Mouse (Mus musculus): ENCODE measurements at regions not wholly inside any gene's neighbourhood (a gene's known extent, or its start where the extent isn't known, plus 50 kb on each side); places are given as distances from the start of the nearest gene placed in this dataset.

DNA sequence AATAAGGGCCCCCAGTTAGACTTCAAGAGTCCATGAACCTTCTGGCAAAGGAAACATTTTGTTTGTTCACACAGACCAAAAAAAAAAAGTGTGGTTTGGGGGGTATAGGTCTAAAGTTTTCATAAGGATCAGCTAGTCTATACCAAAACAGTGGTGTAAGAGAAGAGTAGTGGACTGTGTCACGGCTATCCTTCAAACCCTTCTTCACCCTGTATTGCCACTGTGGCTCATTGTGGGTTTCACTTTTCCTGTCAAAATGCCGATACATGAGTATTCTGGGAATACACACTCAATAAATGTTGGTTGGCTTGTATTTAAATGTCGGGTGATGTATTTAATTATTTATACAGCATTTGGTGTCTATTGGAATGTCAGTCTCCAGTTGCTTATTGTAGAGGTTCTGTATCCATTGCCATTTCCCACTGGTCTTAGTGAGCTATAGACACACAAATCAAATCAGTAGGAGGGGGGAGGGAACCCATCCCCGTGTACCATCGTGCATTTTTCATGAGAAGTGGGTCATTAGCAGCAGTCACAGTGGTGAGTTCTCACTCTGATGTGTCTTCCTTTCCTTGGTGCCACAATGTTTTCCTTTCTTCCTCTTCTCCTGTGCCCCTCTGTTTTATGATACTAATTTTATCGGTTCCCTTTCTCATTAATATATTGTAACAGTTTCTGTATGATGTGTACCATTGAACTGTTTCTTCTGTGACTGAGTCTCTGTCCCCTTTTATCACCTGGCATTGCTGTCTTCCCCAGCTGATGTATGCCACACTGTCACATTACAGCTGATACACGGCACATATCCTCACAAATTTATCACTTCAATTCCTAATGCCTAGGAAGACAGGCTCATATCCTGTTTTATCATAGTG, 187.8 kb upstream of the Tsc22d2 start:
- Histone ChIP-seq H3K4me1 (replicated peaks; ENCODE audit: control insufficient read depth, insufficient read depth, low read length) (no peaks in the 10 kb centered on the region), H3K9ac (no peak overlapping the region), H3K36me3 (replicated peaks; ENCODE audit: control insufficient read depth, insufficient read depth) (no peaks in the 10 kb centered on the region), H3K4me2 (replicated peaks) (no peak overlapping the region), H3K4me3 (replicated peaks; ENCODE audit: low read length) (no peak overlapping the region), H3K27ac (no peak overlapping the region), H3K9me3 (ENCODE audit: control insufficient read depth, low read length) (no peaks in the 10 kb centered on the region), H3K27me3 (ENCODE audit: control insufficient read depth, insufficient read depth, low read length) (no peaks in the 10 kb centered on the region)
- ATAC-seq (ENCODE audit: low FRiP score) = 0 out of 2 replicates have a peak, but pooled peaks have one; percentile 37
- 62% methylated on average over 7 of the region's 7 CpGs for WGBS
- DNase-seq (ENCODE audit: low spot score) = no peak

DNA sequence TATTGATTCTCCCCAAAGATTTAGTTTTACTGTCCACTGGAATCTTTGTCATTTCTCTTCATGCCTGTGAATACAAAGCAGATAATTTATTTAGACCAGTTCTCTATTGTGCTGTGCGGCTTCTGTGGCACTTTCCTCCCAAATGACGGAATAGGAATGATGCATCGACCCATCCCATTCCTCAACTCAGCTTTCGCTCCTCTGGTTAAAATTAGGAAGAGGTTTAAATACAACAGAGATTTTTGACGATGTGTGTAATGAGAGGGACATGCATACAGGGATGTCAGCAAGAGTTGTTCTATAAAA, 187.2 kb upstream of the Tsc22d2 start:
- Histone ChIP-seq H3K4me1 (replicated peaks; ENCODE audit: control insufficient read depth, insufficient read depth, low read length) (no peaks in the 10 kb centered on the region), H3K27ac (no peak overlapping the region), H3K4me2 (replicated peaks) (no peak overlapping the region), H3K27me3 (ENCODE audit: control insufficient read depth, insufficient read depth, low read length) (no peaks in the 10 kb centered on the region), H3K36me3 (replicated peaks; ENCODE audit: control insufficient read depth, insufficient read depth) (no peaks in the 10 kb centered on the region), H3K9me3 (ENCODE audit: control insufficient read depth, low read length) (no peaks in the 10 kb centered on the region), H3K4me3 (replicated peaks; ENCODE audit: low read length) (no peak overlapping the region), H3K9ac (no peak overlapping the region)
- WGBS = 71% methylated on average over 5 of the region's 5 CpGs
- DNase-seq (ENCODE audit: low spot score) = no peak
- ATAC-seq (ENCODE audit: low FRiP score) = no peak

DNA sequence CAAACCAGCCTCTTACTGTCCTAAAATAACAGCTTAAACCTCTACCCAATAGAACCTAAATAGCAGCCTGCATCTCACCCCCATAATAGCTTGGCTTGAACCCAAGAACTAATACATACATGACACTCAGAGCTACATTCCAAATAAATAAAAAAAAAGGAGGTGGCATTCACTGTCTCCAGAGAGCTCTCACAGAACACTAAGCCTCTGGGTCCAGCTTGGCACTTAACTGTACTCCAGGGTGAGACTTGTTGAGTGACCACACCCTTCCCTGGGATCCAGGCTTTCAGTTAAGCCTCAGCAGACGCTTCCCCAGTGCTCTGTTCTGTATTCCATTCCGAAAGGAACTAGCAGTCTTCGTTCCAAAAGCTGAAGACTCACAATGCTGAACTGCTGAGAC, 186.3 kb upstream of the Tsc22d2 start:
- no peak for ATAC-seq (ENCODE audit: low FRiP score)
- no peak overlapping the region for H3K4me3 ChIP-seq (replicated peaks; ENCODE audit: low read length)
- H3K27me3 ChIP-seq (ENCODE audit: control insufficient read depth, insufficient read depth, low read length) = no peaks in the 10 kb centered on the region
- no peak overlapping the region for H3K27ac ChIP-seq
- no peak overlapping the region for H3K4me2 ChIP-seq (replicated peaks)
- no peaks in the 10 kb centered on the region for H3K36me3 ChIP-seq (replicated peaks; ENCODE audit: control insufficient read depth, insufficient read depth)
- H3K4me1 ChIP-seq (replicated peaks; ENCODE audit: control insufficient read depth, insufficient read depth, low read length) = no peaks in the 10 kb centered on the region
- WGBS = 76% methylated on average over 3 of the region's 3 CpGs
- H3K9me3 ChIP-seq (ENCODE audit: control insufficient read depth, low read length) = no peaks in the 10 kb centered on the region
- no peak for DNase-seq (ENCODE audit: low spot score)
- no peak overlapping the region for H3K9ac ChIP-seq

GRCm38 (mm10) chr3:58231746-58232145, 182.8 kb upstream of the Tsc22d2 start:
- no peak overlapping the region for H3K9ac ChIP-seq
- DNase-seq (ENCODE audit: low spot score) (no peak), ATAC-seq (ENCODE audit: low FRiP score) (no peak)
- H3K4me3 ChIP-seq (replicated peaks; ENCODE audit: low read length) = no peak overlapping the region
- H3K27ac ChIP-seq = no peak overlapping the region
- no peaks in the 10 kb centered on the region for H3K27me3 ChIP-seq (ENCODE audit: control insufficient read depth, insufficient read depth, low read length)
- no peaks in the 10 kb centered on the region for H3K4me1 ChIP-seq (replicated peaks; ENCODE audit: control insufficient read depth, insufficient read depth, low read length)
- WGBS = 64% methylated on average over 2 of the region's 2 CpGs
- no peaks in the 10 kb centered on the region for H3K36me3 ChIP-seq (replicated peaks; ENCODE audit: control insufficient read depth, insufficient read depth)
- H3K4me2 ChIP-seq (replicated peaks) = no peak overlapping the region
- H3K9me3 ChIP-seq (ENCODE audit: control insufficient read depth, low read length) = no peaks in the 10 kb centered on the region

GRCm38 (mm10) chr3:58233296-58233695, 181.2 kb upstream of the Tsc22d2 start:
- ATAC-seq (ENCODE audit: low FRiP score) = no peak
- no peaks in the 10 kb centered on the region for H3K27me3 ChIP-seq (ENCODE audit: control insufficient read depth, insufficient read depth, low read length)
- no peaks in the 10 kb centered on the region for H3K9me3 ChIP-seq (ENCODE audit: control insufficient read depth, low read length)
- no peak for DNase-seq (ENCODE audit: low spot score)
- no peaks in the 10 kb centered on the region for H3K4me1 ChIP-seq (replicated peaks; ENCODE audit: control insufficient read depth, insufficient read depth, low read length)
- H3K4me3 ChIP-seq (replicated peaks; ENCODE audit: low read length) = no peak overlapping the region
- 62% methylated on average over 2 of the region's 2 CpGs for WGBS
- no peak overlapping the region for H3K9ac ChIP-seq
- H3K4me2 ChIP-seq (replicated peaks) = no peak overlapping the region
- no peaks in the 10 kb centered on the region for H3K36me3 ChIP-seq (replicated peaks; ENCODE audit: control insufficient read depth, insufficient read depth)
- H3K27ac ChIP-seq = no peak overlapping the region

DNA sequence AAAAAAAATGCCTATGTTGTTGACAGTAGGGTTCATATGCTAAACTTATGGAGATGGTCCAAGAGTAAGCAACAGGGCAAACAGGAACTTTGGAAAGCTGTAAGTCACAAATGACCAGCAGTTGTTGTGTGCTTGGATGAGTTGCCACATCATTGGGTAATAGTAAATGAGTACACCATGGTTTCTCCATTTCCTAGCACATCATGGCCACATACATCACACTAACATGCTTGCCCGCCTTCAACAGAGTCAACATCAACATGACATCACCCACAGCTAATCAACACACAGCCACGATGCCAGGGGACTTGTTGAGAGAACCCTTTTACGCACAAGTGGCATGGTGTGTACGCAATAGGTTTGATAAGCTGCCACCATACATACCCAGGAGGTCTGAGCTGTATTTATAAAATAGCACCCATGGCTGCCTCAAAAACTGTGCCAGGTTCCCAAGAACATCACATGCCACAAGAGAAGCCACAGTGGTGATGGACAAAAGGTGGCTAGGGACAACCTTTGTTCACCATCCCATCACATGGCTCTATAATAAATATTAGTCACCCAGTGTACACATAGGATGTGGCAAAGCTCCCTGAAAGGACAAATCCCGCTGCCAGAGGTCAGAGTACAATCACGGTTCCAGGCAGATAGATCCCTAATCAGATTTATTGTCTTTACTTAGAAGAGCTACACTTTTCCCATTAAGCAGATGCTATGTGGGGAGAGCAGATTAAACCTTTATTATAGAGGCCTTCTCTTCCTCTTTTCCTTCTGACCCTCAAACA, 179.5 kb upstream of the Tsc22d2 start:
- ATAC-seq (ENCODE audit: low FRiP score) = no peak
- H3K4me3 ChIP-seq (replicated peaks; ENCODE audit: low read length) = no peak overlapping the region
- no peaks in the 10 kb centered on the region for H3K27me3 ChIP-seq (ENCODE audit: control insufficient read depth, insufficient read depth, low read length)
- no peak overlapping the region for H3K27ac ChIP-seq
- WGBS = 90% methylated on average over 6 of the region's 6 CpGs
- no peaks in the 10 kb centered on the region for H3K9me3 ChIP-seq (ENCODE audit: control insufficient read depth, low read length)
- no peaks in the 10 kb centered on the region for H3K4me1 ChIP-seq (replicated peaks; ENCODE audit: control insufficient read depth, insufficient read depth, low read length)
- no peak overlapping the region for H3K9ac ChIP-seq
- H3K36me3 ChIP-seq (replicated peaks; ENCODE audit: control insufficient read depth, insufficient read depth) = no peaks in the 10 kb centered on the region
- no peak for DNase-seq (ENCODE audit: low spot score)
- no peak overlapping the region for H3K4me2 ChIP-seq (replicated peaks)

GRCm38 (mm10) chr3:58238111-58238510, 176.4 kb upstream of the Tsc22d2 start:
- no peak overlapping the region for H3K4me3 ChIP-seq (replicated peaks; ENCODE audit: low read length)
- H3K9ac ChIP-seq = no peak overlapping the region
- H3K9me3 ChIP-seq (ENCODE audit: control insufficient read depth, low read length) = no peaks in the 10 kb centered on the region
- H3K4me1 ChIP-seq (replicated peaks; ENCODE audit: control insufficient read depth, insufficient read depth, low read length) = no peaks in the 10 kb centered on the region
- H3K4me2 ChIP-seq (replicated peaks) = no peak overlapping the region
- H3K36me3 ChIP-seq (replicated peaks; ENCODE audit: control insufficient read depth, insufficient read depth) = no peaks in the 10 kb centered on the region
- DNase-seq (ENCODE audit: low spot score) = no peak
- H3K27ac ChIP-seq = no peak overlapping the region
- ATAC-seq (ENCODE audit: low FRiP score) = no peak
- no peaks in the 10 kb centered on the region for H3K27me3 ChIP-seq (ENCODE audit: control insufficient read depth, insufficient read depth, low read length)

DNA sequence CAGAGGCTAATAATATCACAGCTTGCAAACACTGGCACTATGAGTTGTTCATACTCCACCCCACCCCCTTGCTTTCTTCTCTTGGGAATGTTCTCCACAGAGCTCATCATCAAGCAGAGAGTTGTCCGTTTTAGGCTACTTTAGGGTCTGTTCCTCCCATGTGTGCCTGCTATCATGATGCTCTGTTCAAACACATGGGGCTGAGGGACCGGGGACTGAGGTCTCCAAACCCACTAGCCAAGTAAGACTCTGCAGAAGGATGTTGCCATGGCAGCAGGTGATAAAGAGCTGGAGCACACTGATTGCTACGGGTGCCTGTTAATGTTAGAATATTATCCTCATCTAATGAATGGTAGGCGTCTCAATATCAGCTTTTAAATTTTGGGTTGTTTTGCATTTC, 173.7 kb upstream of the Tsc22d2 start:
- Histone ChIP-seq H3K9ac (no peak overlapping the region), H3K27me3 (ENCODE audit: control insufficient read depth, insufficient read depth, low read length) (no peaks in the 10 kb centered on the region), H3K27ac (no peak overlapping the region), H3K4me3 (replicated peaks; ENCODE audit: low read length) (no peak overlapping the region), H3K36me3 (replicated peaks; ENCODE audit: control insufficient read depth, insufficient read depth) (no peaks in the 10 kb centered on the region), H3K4me1 (replicated peaks; ENCODE audit: control insufficient read depth, insufficient read depth, low read length) (no peaks in the 10 kb centered on the region), H3K9me3 (ENCODE audit: control insufficient read depth, low read length) (no peaks in the 10 kb centered on the region), H3K4me2 (replicated peaks) (no peak overlapping the region)
- no peak for DNase-seq (ENCODE audit: low spot score)
- 75% methylated on average over 4 of the region's 4 CpGs for WGBS
- no peak for ATAC-seq (ENCODE audit: low FRiP score)

GRCm38 (mm10) chr3:58245361-58245760, 169.2 kb upstream of the Tsc22d2 start:
- H3K4me3 ChIP-seq (replicated peaks; ENCODE audit: low read length) = no peak overlapping the region
- no peaks in the 10 kb centered on the region for H3K36me3 ChIP-seq (replicated peaks; ENCODE audit: control insufficient read depth, insufficient read depth)
- H3K9me3 ChIP-seq (ENCODE audit: control insufficient read depth, low read length) = no peaks in the 10 kb centered on the region
- WGBS = 7% methylated on average over 5 of the region's 5 CpGs
- no peak overlapping the region for H3K9ac ChIP-seq
- ATAC-seq (ENCODE audit: low FRiP score) (no peak), DNase-seq (ENCODE audit: low spot score) (no peak)
- H3K4me1 ChIP-seq (replicated peaks; ENCODE audit: control insufficient read depth, insufficient read depth, low read length) = no peaks in the 10 kb centered on the region
- H3K27me3 ChIP-seq (ENCODE audit: control insufficient read depth, insufficient read depth, low read length) = no peaks in the 10 kb centered on the region
- no peak overlapping the region for H3K27ac ChIP-seq
- H3K4me2 ChIP-seq (replicated peaks) = no peak overlapping the region
